Mouse (Mus musculus): ENCODE data around the gene Sult6b2.

Gene Sult6b2

GRCm38 (mm10) chr6:142779045-142779811 lies 25.1 kb downstream of the Sult6b2 start:
- peak; percentile 63 for DNase-seq (ENCODE audit: low spot score)

GRCm38 (mm10) chr6:142776935-142777334 lies 27.4 kb downstream of the Sult6b2 start:
- DNase-seq (ENCODE audit: low spot score): no peak

GRCm38 (mm10) chr6:142773566-142773965 lies 30.7 kb downstream of the Sult6b2 start:
- no peak for DNase-seq (ENCODE audit: low spot score)

- DNase-seq (ENCODE audit: low spot score): no peak
These were observed 32.7 kb downstream of the Sult6b2 start for GRCm38 (mm10) chr6:142771643-142772042.

- no peak for DNase-seq (ENCODE audit: low spot score)
These were observed 34.4 kb downstream of the Sult6b2 start for GRCm38 (mm10) chr6:142769896-142770295.

GRCm38 (mm10) chr6:142767305-142767704 lies 37.0 kb downstream of the Sult6b2 start:
- DNase-seq (ENCODE audit: low spot score): no peak

GRCm38 (mm10) chr6:142764933-142765332 lies 39.4 kb downstream of the Sult6b2 start:
- no peak for DNase-seq (ENCODE audit: low spot score)

GRCm38 (mm10) chr6:142759633-142760032 lies 44.7 kb downstream of the Sult6b2 start:
- DNase-seq (ENCODE audit: low spot score): no peak

- no peak for DNase-seq (ENCODE audit: low spot score)
These were observed 45.7 kb downstream of the Sult6b2 start for GRCm38 (mm10) chr6:142758562-142758961.

GRCm38 (mm10) chr6:142757976-142758375 lies 46.3 kb downstream of the Sult6b2 start:
- no peak for DNase-seq (ENCODE audit: low spot score)

GRCm38 (mm10) chr6:142757334-142757965 lies 46.9 kb downstream of the Sult6b2 start:
- peak; percentile 40 for DNase-seq (ENCODE audit: low spot score)

GRCm38 (mm10) chr6:142756507-142757333 lies 47.6 kb downstream of the Sult6b2 start, which contains the start of gene Cmas:
Gene Cmas, plus strand, starts transcription at chr6:142756686.
- peak; percentile 89 for DNase-seq (ENCODE audit: low spot score)

- DNase-seq (ENCODE audit: low spot score): no peak
These were observed 51.7 kb downstream of the Sult6b2 start for GRCm38 (mm10) chr6:142752331-142753246.

- peak; percentile 23 for DNase-seq (ENCODE audit: low spot score)
These were observed 52.9 kb downstream of the Sult6b2 start for GRCm38 (mm10) chr6:142751365-142751764.

- DNase-seq (ENCODE audit: low spot score): no peak
These were observed 56.1 kb downstream of the Sult6b2 start for GRCm38 (mm10) chr6:142748057-142748708.

- no peak for DNase-seq (ENCODE audit: low spot score)
These were observed 57.1 kb downstream of the Sult6b2 start for GRCm38 (mm10) chr6:142747165-142747564.

GRCm38 (mm10) chr6:142746765-142747164 lies 57.5 kb downstream of the Sult6b2 start:
- DNase-seq (ENCODE audit: low spot score): no peak

- no peak for DNase-seq (ENCODE audit: low spot score)
These were observed 58.8 kb downstream of the Sult6b2 start for GRCm38 (mm10) chr6:142745484-142745883.

GRCm38 (mm10) chr6:142743193-142743592 lies 61.1 kb downstream of the Sult6b2 start:
- DNase-seq (ENCODE audit: low spot score): no peak

- DNase-seq (ENCODE audit: low spot score): no peak
These were observed 62.5 kb downstream of the Sult6b2 start for GRCm38 (mm10) chr6:142741763-142742162.

GRCm38 (mm10) chr6:142738637-142739036 lies 65.7 kb downstream of the Sult6b2 start:
- no peak for DNase-seq (ENCODE audit: low spot score)

Data from embryo, embryonic 10.5 days (tissue).